Mouse (Mus musculus) ovary, postnatal 10 days (tissue): ENCODE results near the gene Tex30.

Experiments
- DNase-seq: peaks from one replicate; pipeline ENCODE4 v3.0.0; 2022; ENCODE audit warnings: low spot score

Gene Tex30

GRCm38 (mm10) chr1:44041797-44042554 lies 60.3 kb downstream of the Tex30 start:
- peak; percentile 23 for DNase-seq
